Mouse (Mus musculus) intestine, embryonic 16.5 days (tissue): ENCODE measurements around the gene Msx1. TPM values are rescaled to one million over a fixed set of nuclear protein-coding genes. Genes with fewer than 3 reads are reported as not detected.

Experiments used
- ATAC-seq: fragments of 200-750 bp; cut with Nextera tagmentation; 2 replicates; pipeline ENCODE4 v1.8.0; 2017; ENCODE audit warnings: moderate TSS enrichment, moderate library complexity
- H3K27ac ChIP-seq: fragments of 300-500 bp; sonication (generic); 2 replicates; pipeline ENCODE4 v1.5.1; 2014; ENCODE audit warnings: mild to moderate bottlenecking, low read length
- H3K27me3 ChIP-seq: fragments of 300-500 bp; sonication (generic); replicated peaks from 2 replicates; pipeline ENCODE4 v1.6.1; 2014; ENCODE audit warnings: low read length, control low read depth, mixed read lengths; ENCODE audit not compliant: control insufficient read depth, insufficient read depth
- H3K36me3 ChIP-seq: fragments of 300-500 bp; sonication (generic); 2 replicates; pipeline ENCODE4 v1.6.1; 2014; ENCODE audit warnings: low read length, control low read depth; ENCODE audit not compliant: control insufficient read depth, insufficient read depth
- H3K4me1 ChIP-seq: fragments of 300-500 bp; sonication (generic); 2 replicates; pipeline ENCODE4 v1.6.1; 2014; ENCODE audit warnings: low read length, control low read depth, mixed read lengths; ENCODE audit not compliant: control insufficient read depth, insufficient read depth
- H3K4me2 ChIP-seq: fragments of 300-500 bp; sonication (generic); 2 replicates; pipeline ENCODE4 v1.6.1; 2014; ENCODE audit warnings: low read depth, low read length, control low read depth
- H3K4me3 ChIP-seq: fragments of 300-500 bp; sonication (generic); 2 replicates; pipeline ENCODE4 v1.5.1; 2014; ENCODE audit warnings: mild to moderate bottlenecking, low read length
- H3K9ac ChIP-seq: fragments of 300-500 bp; sonication (generic); 2 replicates; pipeline ENCODE4 v1.6.1; 2014; ENCODE audit warnings: low read depth, low read length
- H3K9me3 ChIP-seq: fragments of 300-500 bp; sonication (generic); 2 replicates; pipeline ENCODE4 v1.6.1; 2016; ENCODE audit warnings: low read length, control low read depth; ENCODE audit not compliant: control insufficient read depth
- WGBS: fragments of 180-500 bp; shearing (Covaris S2); extraction: QIAGEN DNeasy Blood & Tissue Kit; methylation state at CpG from one replicate; pipeline ENCODE4 v1.1.7; 2014; 5-methylcytosine and 5-hydroxymethylcytosine counted together
- polyA plus RNA-seq: library from polyadenylated mRNA; unstranded; fragments of >200 nt; fragmentation: Nextera tagmentation; extraction: Ambion mirVana; gene quantifications from 2 replicates; pipeline ENCODE4 v1.2.1, GENCODE M21; 2015

The Msx1 gene
- polyA plus RNA-seq, 1 experiment from 2014 or later = 2.4 TPM

DNA sequence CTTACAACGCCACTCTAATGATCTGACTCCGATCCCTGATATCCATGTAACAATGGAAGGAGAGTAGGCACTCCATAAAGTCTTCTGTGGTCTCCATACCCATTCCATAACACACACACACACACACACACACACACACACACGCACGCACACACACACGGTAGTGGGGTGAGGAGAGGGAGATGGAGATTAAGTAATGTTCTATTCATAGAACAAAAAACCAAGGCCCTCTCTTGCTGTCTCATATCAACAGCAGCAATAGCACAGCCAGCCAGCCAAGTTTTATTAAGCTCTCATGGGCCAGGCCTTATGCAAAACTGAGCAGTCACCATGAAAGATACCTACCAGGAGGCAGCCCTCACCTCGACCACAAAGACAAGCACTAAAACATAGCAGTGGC lies 19.1 kb downstream of the Msx1 start:
- H3K27ac ChIP-seq = no peak overlapping the region
- H3K36me3 ChIP-seq = no peaks in the 10 kb centered on the region
- no peaks in the 10 kb centered on the region for H3K4me1 ChIP-seq
- WGBS = 75% methylated on average over 6 of the region's 6 CpGs
- ATAC-seq = no peak
- H3K9ac ChIP-seq = no peak overlapping the region
- H3K4me3 ChIP-seq = no peak overlapping the region
- H3K9me3 ChIP-seq = no peaks in the 10 kb centered on the region
- no peak overlapping the region for H3K4me2 ChIP-seq
- no peaks in the 10 kb centered on the region for H3K27me3 ChIP-seq

DNA sequence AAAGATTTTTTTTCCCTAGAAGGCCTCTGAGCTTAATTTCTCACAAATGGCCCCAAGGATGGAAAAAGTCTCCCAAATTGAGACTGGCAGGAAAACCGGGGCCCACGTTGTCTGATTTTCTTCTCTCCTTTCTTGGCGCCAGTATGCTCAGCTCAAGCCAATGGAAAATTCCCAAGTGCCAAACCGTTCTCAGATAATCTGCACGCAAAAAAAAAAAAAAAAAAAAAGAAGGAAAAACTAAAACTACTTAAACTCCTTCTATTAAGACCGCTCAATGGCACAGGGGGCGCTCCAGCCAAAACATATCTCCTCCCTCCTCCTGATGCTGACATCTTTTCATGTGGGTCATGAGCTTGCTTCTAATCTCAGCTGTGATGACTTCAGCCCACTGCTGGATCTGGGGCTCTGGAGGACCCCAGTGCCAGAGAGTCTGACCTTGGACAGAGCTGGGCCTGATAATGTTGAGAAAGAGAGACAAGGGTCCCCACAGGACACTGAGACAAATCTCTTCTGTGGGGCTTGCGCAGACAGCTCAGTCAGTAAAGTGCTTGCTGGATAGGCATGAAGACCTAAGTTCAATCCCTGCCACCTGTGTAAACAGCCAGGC lies 19.8 kb downstream of the Msx1 start:
- H3K9ac ChIP-seq = no peak overlapping the region
- H3K27ac ChIP-seq = no peak overlapping the region
- H3K36me3 ChIP-seq = no peaks in the 10 kb centered on the region
- no peak overlapping the region for H3K4me3 ChIP-seq
- ATAC-seq = no peak
- 76% methylated on average over 8 of the region's 8 CpGs for WGBS
- H3K9me3 ChIP-seq = no peaks in the 10 kb centered on the region
- H3K4me1 ChIP-seq = no peaks in the 10 kb centered on the region
- no peaks in the 10 kb centered on the region for H3K27me3 ChIP-seq
- no peak overlapping the region for H3K4me2 ChIP-seq

DNA sequence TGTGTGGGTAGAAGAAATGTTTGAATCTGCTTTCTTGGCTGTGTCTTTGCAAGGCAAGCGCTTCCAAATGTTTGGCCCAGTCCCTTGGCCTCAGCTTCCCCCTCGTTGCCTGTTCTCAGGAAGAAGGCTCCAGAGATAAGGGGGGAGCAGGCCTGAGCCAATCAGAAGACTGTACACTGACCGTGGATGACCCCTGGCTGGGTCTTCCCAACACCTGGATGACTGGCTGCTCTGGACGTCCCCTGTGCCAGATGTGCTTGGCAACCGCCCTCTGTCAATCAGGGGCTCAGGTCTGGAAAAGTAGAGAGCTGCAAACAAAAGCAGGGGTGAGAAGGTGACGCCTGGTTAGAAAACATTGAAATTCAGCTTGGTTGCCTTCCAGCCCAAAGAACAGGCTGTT lies 27.1 kb downstream of the Msx1 start:
- Histone ChIP-seq H3K9ac (no peak overlapping the region), H3K4me1 (no peaks in the 10 kb centered on the region), H3K27ac (no peak overlapping the region), H3K27me3 (no peaks in the 10 kb centered on the region), H3K36me3 (no peaks in the 10 kb centered on the region), H3K4me2 (no peak overlapping the region), H3K9me3 (no peaks in the 10 kb centered on the region), H3K4me3 (no peak overlapping the region)
- WGBS = 64% methylated on average over 6 of the region's 6 CpGs
- ATAC-seq = no peak

DNA sequence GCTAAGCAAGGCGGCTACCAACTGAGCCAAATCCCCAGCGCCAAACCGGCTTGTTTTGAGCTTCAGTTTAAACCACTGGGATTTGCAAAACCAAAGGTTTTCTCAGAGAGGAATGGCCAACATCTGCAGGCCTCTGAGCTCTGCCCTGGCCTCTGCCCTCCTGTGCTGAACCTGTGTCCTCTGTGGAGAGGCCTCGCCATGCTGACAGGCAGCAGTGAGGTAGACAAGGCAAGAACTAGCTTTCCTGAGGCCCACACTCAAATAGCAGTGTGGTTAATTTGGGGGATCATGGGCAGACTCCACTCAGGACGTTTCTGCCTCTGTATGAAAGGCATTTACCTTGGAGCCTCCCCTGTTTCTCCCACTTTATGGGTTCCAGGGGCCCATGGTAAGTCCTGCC lies 27.6 kb downstream of the Msx1 start:
- Histone ChIP-seq H3K36me3 (no peaks in the 10 kb centered on the region), H3K27me3 (no peaks in the 10 kb centered on the region), H3K27ac (no peak overlapping the region), H3K4me2 (no peak overlapping the region), H3K4me1 (no peaks in the 10 kb centered on the region), H3K9me3 (no peaks in the 10 kb centered on the region), H3K9ac (no peak overlapping the region), H3K4me3 (no peak overlapping the region)
- 71% methylated on average over 5 of the region's 5 CpGs for WGBS
- no peak for ATAC-seq

DNA sequence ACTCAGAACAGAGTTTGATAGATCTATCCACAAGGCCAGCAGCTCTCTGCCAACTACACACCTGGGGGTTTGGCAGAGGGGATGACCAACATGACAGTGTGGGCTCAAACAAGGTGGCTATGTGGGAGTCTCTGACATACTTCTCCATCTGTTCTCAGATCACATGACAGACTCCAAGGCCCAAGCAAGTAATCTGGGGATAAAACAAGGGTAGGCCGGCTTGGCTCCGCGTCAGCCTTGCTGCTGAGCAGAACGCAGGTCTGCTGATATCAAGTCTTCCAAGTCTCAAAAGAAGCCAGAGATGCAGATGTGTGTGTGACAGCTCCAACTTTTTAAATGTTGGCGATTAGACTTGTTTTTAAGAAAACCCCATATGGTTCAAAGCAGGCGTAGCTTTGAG lies 28.7 kb downstream of the Msx1 start:
- no peak overlapping the region for H3K4me3 ChIP-seq
- no peaks in the 10 kb centered on the region for H3K27me3 ChIP-seq
- no peak overlapping the region for H3K27ac ChIP-seq
- WGBS = 87% methylated on average over 6 of the region's 6 CpGs
- no peak overlapping the region for H3K9ac ChIP-seq
- no peak overlapping the region for H3K4me2 ChIP-seq
- no peaks in the 10 kb centered on the region for H3K36me3 ChIP-seq
- no peak for ATAC-seq
- H3K9me3 ChIP-seq = no peaks in the 10 kb centered on the region
- no peaks in the 10 kb centered on the region for H3K4me1 ChIP-seq

DNA sequence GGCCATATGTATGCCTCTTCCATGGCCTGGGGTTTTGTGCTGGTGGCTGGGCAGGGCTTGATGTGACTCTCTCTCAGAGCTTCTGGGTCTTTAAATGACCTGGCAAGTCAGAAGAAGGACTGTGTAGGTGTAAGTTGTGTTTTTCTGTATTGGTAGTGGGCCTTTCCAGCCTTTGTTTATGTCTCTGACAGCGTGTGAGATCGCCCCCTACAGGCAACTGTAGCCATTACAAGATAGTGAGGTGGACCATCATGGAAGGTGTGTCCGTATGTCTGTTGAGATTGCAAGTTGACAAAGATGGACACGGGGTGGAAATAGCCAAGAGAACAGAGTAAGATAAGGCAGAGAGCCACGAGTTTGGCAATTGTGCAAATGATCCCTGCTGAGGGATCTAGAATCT lies 32.2 kb downstream of the Msx1 start:
- Histone ChIP-seq H3K27ac (no peak overlapping the region), H3K27me3 (no peaks in the 10 kb centered on the region), H3K36me3 (no peaks in the 10 kb centered on the region), H3K9ac (no peak overlapping the region), H3K9me3 (no peaks in the 10 kb centered on the region), H3K4me1 (no peaks in the 10 kb centered on the region), H3K4me2 (no peak overlapping the region), H3K4me3 (no peak overlapping the region)
- ATAC-seq = no peak
- 47% methylated on average over 5 of the region's 5 CpGs for WGBS

DNA sequence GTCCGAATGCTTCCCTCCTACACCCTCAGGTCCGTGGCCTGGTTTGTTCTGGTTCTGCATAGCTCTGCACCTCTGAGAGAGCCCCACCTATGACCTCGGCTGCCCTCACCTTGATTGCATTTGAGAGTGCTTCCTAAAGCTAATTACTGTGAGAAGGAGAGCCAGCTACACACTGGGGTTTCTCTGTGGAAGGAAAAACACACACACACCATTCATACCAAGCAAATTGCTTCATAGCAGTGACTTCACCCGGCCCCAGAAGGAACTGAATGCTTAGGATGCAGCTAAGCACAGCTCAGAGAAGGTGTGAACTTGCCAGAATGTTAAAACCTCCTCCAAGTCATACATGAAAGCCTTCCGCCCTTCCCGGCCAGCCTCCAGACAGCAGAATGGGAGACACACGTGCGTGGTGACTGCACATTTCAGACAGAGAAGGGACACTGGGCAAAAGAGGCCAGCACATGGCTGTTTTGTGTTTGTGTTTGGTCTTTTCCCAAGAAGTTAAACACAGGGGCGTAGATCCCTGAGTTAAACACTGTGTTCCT lies 39.5 kb downstream of the Msx1 start:
- no peaks in the 10 kb centered on the region for H3K36me3 ChIP-seq
- H3K4me2 ChIP-seq = no peak overlapping the region
- H3K9ac ChIP-seq = no peak overlapping the region
- H3K4me1 ChIP-seq = no peaks in the 10 kb centered on the region
- H3K9me3 ChIP-seq = no peaks in the 10 kb centered on the region
- no peaks in the 10 kb centered on the region for H3K27me3 ChIP-seq
- no peak overlapping the region for H3K27ac ChIP-seq
- WGBS = 73% methylated on average over 9 of the region's 9 CpGs
- H3K4me3 ChIP-seq = no peak overlapping the region
- no peak for ATAC-seq

DNA sequence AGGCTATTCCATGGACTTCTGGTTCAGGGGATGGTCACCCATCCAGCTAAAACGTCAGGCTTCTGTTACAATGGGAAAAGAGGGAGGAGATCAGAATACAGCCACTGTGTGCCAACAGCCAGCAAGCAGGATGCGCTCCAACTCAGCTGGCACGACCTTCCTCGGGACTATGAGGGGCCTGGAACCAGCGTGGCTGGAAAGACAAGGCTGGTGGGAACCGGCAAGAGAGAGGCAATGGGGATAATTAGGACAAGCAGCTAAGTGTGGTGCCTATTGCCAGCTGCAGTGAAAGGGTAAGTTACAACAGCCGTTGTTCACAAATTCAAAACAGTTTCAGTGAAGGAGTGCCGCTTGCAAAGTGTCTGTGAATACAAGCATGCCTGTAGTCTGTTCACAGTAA lies 41.1 kb downstream of the Msx1 start:
- no peak for ATAC-seq
- H3K4me3 ChIP-seq = no peak overlapping the region
- H3K9me3 ChIP-seq = no peaks in the 10 kb centered on the region
- H3K36me3 ChIP-seq = no peaks in the 10 kb centered on the region
- H3K4me2 ChIP-seq = no peak overlapping the region
- WGBS = 63% methylated on average over 8 of the region's 8 CpGs
- H3K27me3 ChIP-seq = no peaks in the 10 kb centered on the region
- H3K27ac ChIP-seq = no peak overlapping the region
- H3K9ac ChIP-seq = no peak overlapping the region
- no peaks in the 10 kb centered on the region for H3K4me1 ChIP-seq

DNA sequence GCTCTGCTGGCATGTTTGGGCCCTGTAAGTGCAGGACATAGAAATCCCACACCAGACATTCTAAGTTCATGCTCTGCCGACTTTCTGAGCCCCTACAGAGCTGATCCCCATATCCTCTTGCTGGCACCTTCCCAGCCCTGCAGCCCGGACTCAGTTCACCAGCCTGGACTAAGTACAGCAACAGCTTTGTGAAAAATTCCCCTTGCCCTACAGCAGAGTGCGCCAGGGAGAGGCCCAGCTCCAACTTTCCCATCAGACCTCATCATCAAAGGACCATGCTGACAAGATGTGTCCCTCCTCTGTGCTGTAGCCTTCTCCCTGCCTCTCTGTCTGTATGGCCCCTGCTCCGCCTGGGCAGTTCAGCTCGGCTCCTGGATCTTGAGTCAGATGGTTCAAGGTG lies 48.7 kb downstream of the Msx1 start:
- 44% methylated on average over 5 of the region's 5 CpGs for WGBS
- Histone ChIP-seq H3K27me3 (no peaks in the 10 kb centered on the region), H3K4me1 (no peaks in the 10 kb centered on the region), H3K9me3 (no peaks in the 10 kb centered on the region), H3K27ac (no peak overlapping the region), H3K36me3 (no peaks in the 10 kb centered on the region), H3K9ac (no peak overlapping the region), H3K4me3 (no peak overlapping the region), H3K4me2 (no peak overlapping the region)
- no peak for ATAC-seq

DNA sequence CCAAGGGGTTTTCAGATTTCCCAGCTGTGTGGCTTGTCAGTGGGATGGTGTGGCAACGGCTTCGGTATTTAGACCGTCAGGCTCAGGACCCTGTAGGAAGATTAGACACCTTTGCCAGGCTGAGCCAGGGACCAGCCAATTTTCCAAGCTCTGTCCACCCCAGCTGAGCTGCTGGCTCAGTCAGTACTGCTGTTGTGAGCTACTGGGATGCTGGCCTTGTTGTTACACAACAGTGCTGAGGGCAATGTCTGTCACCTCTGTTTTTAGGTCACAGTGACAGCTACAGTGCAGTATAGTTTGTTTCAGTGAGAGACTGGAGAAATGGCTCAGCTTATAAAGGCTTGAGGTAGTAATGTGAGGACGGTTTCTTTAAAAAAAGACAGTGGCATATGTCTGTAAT lies 50.4 kb downstream of the Msx1 start:
- H3K4me3 ChIP-seq = no peak overlapping the region
- no peaks in the 10 kb centered on the region for H3K36me3 ChIP-seq
- no peak overlapping the region for H3K4me2 ChIP-seq
- H3K9ac ChIP-seq = no peak overlapping the region
- no peak overlapping the region for H3K27ac ChIP-seq
- no peak for ATAC-seq
- H3K4me1 ChIP-seq = no peaks in the 10 kb centered on the region
- H3K27me3 ChIP-seq = no peaks in the 10 kb centered on the region
- no peaks in the 10 kb centered on the region for H3K9me3 ChIP-seq
- WGBS = 77% methylated on average over 4 of the region's 4 CpGs
